Mouse (Mus musculus) CH12.LX (cell line): ENCODE data around the gene Hsbp1. TPM values are rescaled to one million over a fixed set of nuclear protein-coding genes. Genes with fewer than 3 reads are reported as not detected.
"Not testable (repeated sequence)": the region's sequence is repeated elsewhere in the genome, so short reads cannot be mapped to it uniquely, and the experiment has no call there.

Experiments used
- DNase-seq: peaks from one replicate; pipeline ENCODE4 v3.0.0-alpha.2; 2013; ENCODE audit errors: extremely low read depth
- H3K27ac ChIP-seq: 2 replicates; pipeline ENCODE4 v1.5.1; 2012; ENCODE audit warnings: low read depth, mild to moderate bottlenecking, control low read depth, moderate library complexity; ENCODE audit not compliant: insufficient read depth
- H3K27me3 ChIP-seq: replicated peaks from 2 replicates; pipeline ENCODE3; 2012; ENCODE audit warnings: inconsistent platforms
- H3K36me3 ChIP-seq, 2 experiments: replicated peaks in 1 of 2; 2 replicates each; pipeline versions ENCODE3 to v1.6.1; 2012; ENCODE audit warnings: inconsistent platforms in 1 of 2, low read length in 1 of 2, mild to moderate bottlenecking in 1 of 2, mixed read lengths in 1 of 2, moderate library complexity in 1 of 2; ENCODE audit not compliant: control insufficient read depth in 1 of 2, insufficient read depth in 1 of 2
- H3K4me1 ChIP-seq, 2 experiments: 2 replicates each; pipeline ENCODE4 v1.6.1; 2012; ENCODE audit warnings: inconsistent platforms in 1 of 2, moderate library complexity in 1 of 2; ENCODE audit not compliant: insufficient read depth in 2 of 2, control insufficient read depth in 1 of 2
- H3K4me2 ChIP-seq: 2 replicates; pipeline ENCODE4 v1.6.1; 2012; ENCODE audit warnings: low read depth, mild to moderate bottlenecking, control low read depth; ENCODE audit not compliant: poor library complexity, insufficient read depth, severe bottlenecking
- H3K4me3 ChIP-seq, 3 experiments: fragments of 150-350 bp in 1 of 3; sonication (generic) in 1 of 3; replicated peaks in 1 of 3; 2 replicates each; pipeline versions ENCODE3 to v1.5.1; 2011 to 2012; ENCODE audit warnings: low read depth in 2 of 3, low read length in 2 of 3, mild to moderate bottlenecking in 2 of 3, moderate library complexity in 2 of 3, control low read depth in 1 of 3, improper control_type of control experiment in 1 of 3, inconsistent platforms in 1 of 3, mixed read lengths in 1 of 3; ENCODE audit not compliant: poor library complexity in 1 of 3
- H3K79me2 ChIP-seq: replicated peaks from 2 replicates; pipeline ENCODE4 v1.6.1; 2012; ENCODE audit warnings: mild to moderate bottlenecking, moderate library complexity; ENCODE audit not compliant: control insufficient read depth, poor library complexity, insufficient read depth, severe bottlenecking; ENCODE audit errors: extremely low read depth
- H3K9ac ChIP-seq: 2 replicates; pipeline ENCODE4 v1.6.1; 2012; ENCODE audit warnings: low read depth, mild to moderate bottlenecking, control low read depth, moderate library complexity; ENCODE audit not compliant: insufficient read depth
- H3K9me3 ChIP-seq: replicated peaks from 2 replicates; pipeline ENCODE3; 2012; ENCODE audit warnings: low read length, inconsistent platforms, mixed read lengths
- CTCF ChIP-seq, 2 experiments: IDR thresholded peaks in 1 of 2; conservative IDR thresholded peaks in 1 of 2; 2 replicates each; pipeline ENCODE4 v1.5.1; 2011 to 2012; ENCODE audit warnings: low read depth in 2 of 2, low read length in 2 of 2, improper control_type of control experiment in 1 of 2, inconsistent platforms in 1 of 2, mild to moderate bottlenecking in 1 of 2, moderate library complexity in 1 of 2
- ELF1 ChIP-seq: IDR thresholded peaks from 2 replicates; pipeline ENCODE4 v1.6.1; 2014; ENCODE audit warnings: low read depth, mild to moderate bottlenecking, inconsistent platforms, low read length, improper control_type of control experiment
- HCFC1 ChIP-seq: IDR thresholded peaks from 2 replicates; pipeline ENCODE4 v1.6.1; 2012; ENCODE audit warnings: low read depth, mild to moderate bottlenecking, inconsistent platforms, low read length, improper control_type of control experiment
- MEF2A ChIP-seq: IDR thresholded peaks from 2 replicates; pipeline ENCODE4 v1.6.1; 2014; ENCODE audit warnings: low read depth, mild to moderate bottlenecking, inconsistent platforms, low read length, improper control_type of control experiment, borderline replicate concordance
- MXI1 ChIP-seq: IDR thresholded peaks from 2 replicates; pipeline ENCODE4 v1.6.1; 2011; ENCODE audit warnings: mild to moderate bottlenecking, low read depth, low read length, improper control_type of control experiment
- PAX5 ChIP-seq: IDR thresholded peaks from 2 replicates; pipeline ENCODE4 v1.6.1; 2012; ENCODE audit warnings: low read length, inconsistent platforms, mixed read lengths
- RAD21 ChIP-seq: IDR thresholded peaks from 2 replicates; pipeline ENCODE4 v1.6.1; 2011; ENCODE audit warnings: low read depth, mild to moderate bottlenecking, low read length, improper control_type of control experiment, moderate library complexity
- SMC3 ChIP-seq: IDR thresholded peaks from 2 replicates; pipeline ENCODE4 v1.6.1; 2011; ENCODE audit warnings: low read depth, low read length, improper control_type of control experiment
- TCF12 ChIP-seq: IDR thresholded peaks from 2 replicates; pipeline ENCODE4 v1.6.1; 2014; ENCODE audit warnings: low read depth, mild to moderate bottlenecking, inconsistent platforms, low read length, improper control_type of control experiment
- USF2 ChIP-seq: conservative IDR thresholded peaks from 2 replicates; pipeline ENCODE4 v1.6.1; 2011; ENCODE audit warnings: low read depth, low read length, improper control_type of control experiment
- dilution Hi-C: fragments of 300-500 bp; cut with MboI; formaldehyde crosslinking; loops from 2 replicates; pipeline ENCODE4 v1.14.3; 2020; ENCODE audit warnings: low sequenced_read_pairs; ENCODE audit not compliant: extremely low pct_unique_long_range_greater_than_20kb, extremely low pct_ligation_motif_present
- in situ Hi-C: fragments of 300-500 bp; cut with MboI; formaldehyde crosslinking; loops from 3 replicates; pipeline ENCODE4 v1.14.3; 2019; ENCODE audit warnings: low sequenced_read_pairs, low pct_ligation_motif_present, low pct_unique_long_range_greater_than_20kb, mixed read lengths
- polyA plus RNA-seq: library from polyadenylated mRNA; unstranded; fragments of >175 nt; gene quantifications from 2 replicates; pipeline ENCODE4 v1.2.1, GENCODE M21; 2012; ENCODE audit warnings: low read depth; ENCODE audit not compliant: insufficient read length
- total RNA-seq, 2 experiments: library from RNA; depleted of rRNA; stranded (reverse); fragments of 300-350 nt in 1 of 2; fragments of >200 nt in 1 of 2; gene quantifications; 2 replicates each; pipeline ENCODE4 v1.2.3; 2012 to 2014

Hsbp1 gene
- total and polyA plus RNA-seq, 3 experiments, result 55.8 to 66.9 (median 59.0) TPM

DNA sequence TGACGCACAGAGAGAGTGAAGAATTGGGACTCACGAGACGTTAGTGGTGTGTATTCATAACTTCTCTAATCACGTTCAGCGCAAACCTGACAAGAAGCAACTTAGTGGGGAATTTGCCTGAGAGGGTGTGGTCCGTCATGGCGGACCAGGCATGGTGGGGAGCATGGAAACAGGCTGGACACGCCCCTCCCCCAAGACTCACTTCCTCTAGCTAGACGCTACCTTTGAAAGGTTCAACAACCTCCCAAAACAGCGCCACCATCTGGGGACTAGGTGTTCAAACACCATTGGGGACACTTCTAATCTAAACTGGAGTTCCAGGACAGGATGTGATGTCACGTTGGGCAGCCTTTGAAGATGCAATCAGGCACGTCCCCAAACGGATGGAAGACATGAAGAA, 48.8 kb upstream of the Hsbp1 start:
- Histone ChIP-seq H3K4me3 (no peak overlapping the region), H3K36me3 (no peaks in the 10 kb centered on the region), H3K9me3 (peaks cover 14% of the 10 kb centered on the region), H3K27ac (no peak overlapping the region), H3K9ac (no peak overlapping the region), H3K4me2 (no peak overlapping the region), H3K4me1 (no peaks in the 10 kb centered on the region), H3K27me3 (no peaks in the 10 kb centered on the region), H3K79me2 (no peaks in the 10 kb centered on the region)
- in situ Hi-C loops, result no loop called here
- TF ChIP-seq MXI1 (no peak), MEF2A (no peak), TCF12 (no peak), SMC3 (no peak), ELF1 (no peak), HCFC1 (no peak), USF2 (no peak), PAX5 (no peak)
- dilution Hi-C loops, result no loop called here
- peak; percentile 33 for DNase-seq

DNA sequence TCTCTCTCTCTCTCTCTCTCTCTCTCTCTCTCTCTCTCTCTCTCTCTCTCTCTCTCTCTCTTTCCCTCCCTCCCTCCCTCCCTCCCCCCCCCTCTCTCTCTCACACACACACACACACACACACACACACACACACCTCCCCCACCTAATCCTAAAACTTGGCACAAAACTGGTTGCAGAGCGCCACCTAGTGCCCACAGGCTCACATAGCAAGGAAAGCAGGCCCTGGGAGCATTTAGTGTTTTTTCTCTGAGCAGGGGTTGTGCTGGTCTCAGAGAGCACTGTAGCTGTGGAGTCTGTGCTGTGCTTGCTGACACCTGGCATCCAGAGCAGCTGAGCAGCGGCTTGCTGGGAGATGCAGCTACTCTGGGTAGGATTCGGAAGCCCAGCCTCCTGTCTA, 46.5 kb upstream of the Hsbp1 start:
- H3K4me3 ChIP-seq, H3K4me2 ChIP-seq, dilution Hi-C loops, H3K27ac ChIP-seq, H3K36me3 ChIP-seq, H3K27me3 ChIP-seq, H3K9ac ChIP-seq, H3K79me2 ChIP-seq, in situ Hi-C loops, H3K4me1 ChIP-seq: not testable (repeated sequence)
- peak; percentile 42 for DNase-seq
- peaks cover 24% of the 10 kb centered on the region for H3K9me3 ChIP-seq
- TF ChIP-seq SMC3, result peak; percentile 21; the same call in 1 of the 2 replicates
- peak; percentile 57 for TF ChIP-seq RAD21
- TF ChIP-seq CTCF (conservative IDR thresholded peaks at IDR 0.05 in 1 of 2, IDR thresholded peaks at IDR 0.05 in 1 of 2; ENCODE audit: low read depth in 2 of 2, low read length in 2 of 2), result peak; percentile 17 to 60; a peak in 2 of 4 replicates

DNA sequence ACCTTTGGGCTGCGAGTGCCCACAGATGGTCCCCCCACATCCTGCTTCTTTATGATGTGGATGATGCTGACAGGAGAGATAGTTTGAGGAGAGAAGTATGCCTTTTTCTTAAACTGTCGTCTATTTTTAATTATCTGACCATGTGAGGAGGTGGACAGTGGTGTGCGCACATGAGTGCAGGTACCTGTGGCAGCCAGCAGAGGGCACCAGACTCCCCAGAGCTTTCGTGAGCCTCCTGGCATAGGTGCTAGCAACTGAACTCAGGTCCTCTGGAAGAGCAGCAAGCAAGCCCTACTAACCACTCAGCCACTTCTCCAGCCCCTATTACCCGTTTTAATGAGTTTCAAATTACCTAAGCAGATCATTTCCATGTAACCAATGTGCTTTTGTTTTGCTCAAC, 44.0 kb upstream of the Hsbp1 start:
- H3K27ac ChIP-seq, result no peak overlapping the region
- no peak overlapping the region for H3K4me2 ChIP-seq
- no peaks in the 10 kb centered on the region for H3K36me3 ChIP-seq
- H3K9ac ChIP-seq, result no peak overlapping the region
- H3K27me3 ChIP-seq, result no peaks in the 10 kb centered on the region
- DNase-seq, result no peak
- dilution Hi-C loops, result no loop called here
- H3K4me1 ChIP-seq, result no peaks in the 10 kb centered on the region
- H3K4me3 ChIP-seq, result no peak overlapping the region
- TF ChIP-seq CTCF (conservative IDR thresholded peaks at IDR 0.05 in 1 of 2, IDR thresholded peaks at IDR 0.05 in 1 of 2; ENCODE audit: low read depth in 2 of 2, low read length in 2 of 2) (peak in 1 of 2 experiments; percentile 26; a peak in 1 of 4 replicates), MXI1 (no peak)
- no peaks in the 10 kb centered on the region for H3K79me2 ChIP-seq
- peaks cover 26% of the 10 kb centered on the region for H3K9me3 ChIP-seq
- in situ Hi-C loops, result no loop called here
